Mouse (Mus musculus) cerebellum, postnatal 14 days (tissue): ENCODE data around the gene Clec18a.
"Not testable (repeated sequence)": the region's sequence is repeated elsewhere in the genome, so short reads cannot be mapped to it uniquely, and the experiment has no call there.

Experiments used
- DNase-seq, 2 experiments: peaks; one replicate each; pipeline ENCODE4 v3.0.0; 2021; ENCODE audit warnings: mixed read lengths in 2 of 2

Gene Clec18a

GRCm38 (mm10) chr8:111092326-111092725 lies at the start of gene Clec18a:
Clec18a (minus strand) TSS chr8:111092426.
- DNase-seq: not testable (repeated sequence)

- no peak for DNase-seq
Observed at GRCm38 (mm10) chr8:111130756-111131155, 38.5 kb upstream of the Clec18a start.

GRCm38 (mm10) chr8:111119481-111119880 lies 27.3 kb upstream of the Clec18a start:
- no peak for DNase-seq

- DNase-seq: no peak
Observed at GRCm38 (mm10) chr8:111114891-111115290, 22.7 kb upstream of the Clec18a start.

GRCm38 (mm10) chr8:111094719-111095302 lies 2.6 kb upstream of the Clec18a start:
- peak; percentile 38 to 42 for DNase-seq

- peak; percentile 98 for DNase-seq
Observed at GRCm38 (mm10) chr8:111093865-111094718, 1.9 kb upstream of the Clec18a start, which contains the start of gene Pdpr. Pdpr (plus strand) TSS chr8:111094630.

GRCm38 (mm10) chr8:111091706-111092105 lies 520 bp downstream of the Clec18a start:
- DNase-seq: no peak

GRCm38 (mm10) chr8:111090126-111090525 lies 2.1 kb downstream of the Clec18a start:
- peak; percentile 88 to 92 for DNase-seq

GRCm38 (mm10) chr8:111083936-111084335 lies 8.3 kb downstream of the Clec18a start:
- not testable (repeated sequence) for DNase-seq

- DNase-seq: no peak
Observed at GRCm38 (mm10) chr8:111081580-111082258, 10.5 kb downstream of the Clec18a start.

- no peak for DNase-seq
Observed at GRCm38 (mm10) chr8:111079861-111080271, 12.4 kb downstream of the Clec18a start.

GRCm38 (mm10) chr8:111079461-111079860 lies 12.8 kb downstream of the Clec18a start:
- no peak for DNase-seq

- DNase-seq: no peak
Observed at GRCm38 (mm10) chr8:111075926-111076325, 16.3 kb downstream of the Clec18a start.

GRCm38 (mm10) chr8:111068660-111069059 lies 23.6 kb downstream of the Clec18a start:
- DNase-seq: not testable (repeated sequence)

- DNase-seq: no peak
Observed at GRCm38 (mm10) chr8:111067439-111067838, 24.8 kb downstream of the Clec18a start.

GRCm38 (mm10) chr8:111066308-111066707 lies 25.9 kb downstream of the Clec18a start:
- DNase-seq: no peak

GRCm38 (mm10) chr8:111062893-111063292 lies 29.3 kb downstream of the Clec18a start:
- DNase-seq: no peak

GRCm38 (mm10) chr8:111062072-111062757 lies 30.0 kb downstream of the Clec18a start:
- DNase-seq: peak; percentile 96 to 97

GRCm38 (mm10) chr8:111061688-111062071 lies 30.5 kb downstream of the Clec18a start:
- no peak for DNase-seq

GRCm38 (mm10) chr8:111058946-111059572 lies 33.2 kb downstream of the Clec18a start:
- DNase-seq: no peak

- DNase-seq: peak; percentile 61 to 62
Observed at GRCm38 (mm10) chr8:111056691-111057293, 35.4 kb downstream of the Clec18a start.

GRCm38 (mm10) chr8:111056158-111056663 lies 36.0 kb downstream of the Clec18a start, which contains the start of gene Exosc6:
Exosc6 (plus strand) TSS chr8:111056339.
- peak; percentile 93 to 94 for DNase-seq
